Mouse (Mus musculus) bone marrow, adult 2 months (tissue): ENCODE measurements around the gene D630039A03Rik.

ENCODE experiments used
- CTCF ChIP-seq: fragments of 200-500 bp; IDR thresholded peaks from 2 replicates; pipeline ENCODE4 v1.5.1; 2011; ENCODE audit warnings: low read length, control low read depth; ENCODE audit not compliant: control insufficient read depth, insufficient read depth
- POLR2A ChIP-seq: fragments of 200-500 bp; IDR thresholded peaks from 2 replicates; pipeline ENCODE4 v1.6.1; 2011; ENCODE audit warnings: low read depth, mild to moderate bottlenecking, control low read depth, low read length, borderline replicate concordance; ENCODE audit not compliant: control insufficient read depth

- TF ChIP-seq CTCF (no peak), POLR2A (no peak)
Measured at GRCm38 (mm10) chr4:57952891-57953290, 36.8 kb upstream of the D630039A03Rik start.
